Mouse (Mus musculus) splenic B cell, adult 2 months (primary cell): ENCODE measurements around the gene Cmtm6.
A peak's percentile ranks its signal among the peaks of the same experiment; 100 is the strongest.
"Not testable (repeated sequence)": the region's sequence is repeated elsewhere in the genome, so short reads cannot be mapped to it uniquely, and the experiment has no call there.

Experiments used
- DNase-seq: peaks from one replicate; pipeline ENCODE4 v3.0.0-alpha.2; 2011; ENCODE audit warnings: low read depth, low spot score
- H3K27me3 ChIP-seq: 2 replicates; pipeline ENCODE4 v1.6.1; 2012; ENCODE audit warnings: mild to moderate bottlenecking, low read length, moderate library complexity, mixed read lengths; ENCODE audit not compliant: control insufficient read depth, poor library complexity, insufficient read depth, severe bottlenecking
- H3K36me3 ChIP-seq: 2 replicates; pipeline ENCODE4 v1.6.1; 2012; ENCODE audit warnings: mild to moderate bottlenecking, low read length, moderate library complexity, mixed read lengths; ENCODE audit not compliant: control insufficient read depth, poor library complexity, insufficient read depth, severe bottlenecking

Gene Cmtm6

GRCm38 (mm10) chr9:114701921-114702320 lies 29.0 kb upstream of the Cmtm6 start:
- DNase-seq, result no peak
- peaks cover 5% of the 10 kb centered on the region; the same call in 1 of the 2 replicates for H3K36me3 ChIP-seq

GRCm38 (mm10) chr9:114707805-114708204 lies 23.1 kb upstream of the Cmtm6 start:
- H3K27me3 ChIP-seq, result no peaks in the 10 kb centered on the region
- peaks cover 10% of the 10 kb centered on the region; the same call in 1 of the 2 replicates for H3K36me3 ChIP-seq
- DNase-seq, result no peak

More at GRCm38 (mm10) chr9:114701921-114702320, 29.0 kb upstream of the Cmtm6 start:
- H3K27me3 ChIP-seq, result no peaks in the 10 kb centered on the region

- peak; percentile 78 for DNase-seq
- peaks cover 12% of the 10 kb centered on the region for H3K36me3 ChIP-seq
These were observed 20.6 kb upstream of the Cmtm6 start for GRCm38 (mm10) chr9:114710345-114710744.

GRCm38 (mm10) chr9:114713481-114713880 lies 17.4 kb upstream of the Cmtm6 start:
- H3K36me3 ChIP-seq, result peaks cover 5% of the 10 kb centered on the region
- DNase-seq, result no peak

More at GRCm38 (mm10) chr9:114710345-114710744, 20.6 kb upstream of the Cmtm6 start:
- no peaks in the 10 kb centered on the region for H3K27me3 ChIP-seq

GRCm38 (mm10) chr9:114716677-114717331 lies 14.1 kb upstream of the Cmtm6 start:
- no peak for DNase-seq
- Histone ChIP-seq H3K36me3 (peaks cover 7% of the 10 kb centered on the region; the same call in 1 of the 2 replicates), H3K27me3 (no peaks in the 10 kb centered on the region)

More at GRCm38 (mm10) chr9:114713481-114713880, 17.4 kb upstream of the Cmtm6 start:
- no peaks in the 10 kb centered on the region for H3K27me3 ChIP-seq

GRCm38 (mm10) chr9:114727315-114727714 lies 3.6 kb upstream of the Cmtm6 start:
- peak; percentile 64 for DNase-seq
- H3K27me3 ChIP-seq, result no peaks in the 10 kb centered on the region

GRCm38 (mm10) chr9:114728432-114728831 lies 2.5 kb upstream of the Cmtm6 start:
- not testable (repeated sequence) for H3K36me3 ChIP-seq, H3K27me3 ChIP-seq, DNase-seq

More at GRCm38 (mm10) chr9:114727315-114727714, 3.6 kb upstream of the Cmtm6 start:
- peaks cover 4% of the 10 kb centered on the region for H3K36me3 ChIP-seq

GRCm38 (mm10) chr9:114729911-114730805 lies 758 bp upstream of the Cmtm6 start:
- H3K36me3 ChIP-seq, result no peaks in the 10 kb centered on the region; the same call in 1 of the 2 replicates
- DNase-seq, result peak; percentile 70
- no peaks in the 10 kb centered on the region for H3K27me3 ChIP-seq

- peak; percentile 63 for DNase-seq
- Histone ChIP-seq H3K36me3 (peaks cover 2% of the 10 kb centered on the region), H3K27me3 (no peaks in the 10 kb centered on the region)
These were observed 1.2 kb downstream of the Cmtm6 start for GRCm38 (mm10) chr9:114731871-114732682.

- Histone ChIP-seq H3K36me3 (peaks cover 7% of the 10 kb centered on the region), H3K27me3 (no peaks in the 10 kb centered on the region)
- no peak for DNase-seq
These were observed 2.3 kb downstream of the Cmtm6 start for GRCm38 (mm10) chr9:114733238-114733637.

- Histone ChIP-seq H3K36me3 (peaks cover 16% of the 10 kb centered on the region), H3K27me3 (no peaks in the 10 kb centered on the region)
- no peak for DNase-seq
These were observed 5.5 kb downstream of the Cmtm6 start for GRCm38 (mm10) chr9:114736442-114736841.

- peaks cover 20% of the 10 kb centered on the region for H3K36me3 ChIP-seq
- no peaks in the 10 kb centered on the region for H3K27me3 ChIP-seq
- DNase-seq, result no peak
These were observed 9.4 kb downstream of the Cmtm6 start for GRCm38 (mm10) chr9:114740336-114740735.

- no peaks in the 10 kb centered on the region for H3K27me3 ChIP-seq
- peak; percentile 93 for DNase-seq
These were observed 11.8 kb downstream of the Cmtm6 start for GRCm38 (mm10) chr9:114742731-114743130.

GRCm38 (mm10) chr9:114745163-114745562 lies 14.2 kb downstream of the Cmtm6 start:
- Histone ChIP-seq H3K36me3 (peaks cover 9% of the 10 kb centered on the region), H3K27me3 (no peaks in the 10 kb centered on the region)
- no peak for DNase-seq

More at GRCm38 (mm10) chr9:114742731-114743130, 11.8 kb downstream of the Cmtm6 start:
- H3K36me3 ChIP-seq, result peaks cover 19% of the 10 kb centered on the region
